Mouse (Mus musculus) neural tube, embryonic 13.5 days (tissue): ENCODE results near the gene Rnf215. TPM values are rescaled to one million over a fixed set of nuclear protein-coding genes. Genes with fewer than 3 reads are reported as not detected.
A peak's percentile ranks its signal among the peaks of the same experiment; 100 is the strongest.

Experiments
- ATAC-seq: fragments of 200-750 bp; cut with Nextera tagmentation; 2 replicates; pipeline ENCODE4 v1.8.0; 2017; ENCODE audit warnings: low read depth, mild to moderate bottlenecking, moderate TSS enrichment, moderate library complexity
- H3K27ac ChIP-seq: fragments of 300-500 bp; sonication (generic); replicated peaks from 2 replicates; pipeline ENCODE4 v1.5.1; 2015; ENCODE audit warnings: moderate library complexity, mild to moderate bottlenecking, inconsistent platforms
- H3K27me3 ChIP-seq: fragments of 300-500 bp; sonication (generic); 2 replicates; pipeline ENCODE4 v1.6.1; 2015; ENCODE audit warnings: mild to moderate bottlenecking, inconsistent platforms
- H3K36me3 ChIP-seq: fragments of 300-500 bp; sonication (generic); 2 replicates; pipeline ENCODE4 v1.6.1; 2015; ENCODE audit warnings: mild to moderate bottlenecking, inconsistent platforms
- H3K4me1 ChIP-seq: fragments of 300-500 bp; sonication (generic); replicated peaks from 2 replicates; pipeline ENCODE4 v1.6.1; 2015; ENCODE audit warnings: inconsistent platforms
- H3K4me2 ChIP-seq: fragments of 300-500 bp; sonication (generic); 2 replicates; pipeline ENCODE4 v1.6.1; 2015; ENCODE audit warnings: inconsistent platforms, mild to moderate bottlenecking, moderate library complexity
- H3K4me3 ChIP-seq: fragments of 300-500 bp; sonication (generic); 2 replicates; pipeline ENCODE4 v1.5.1; 2015; ENCODE audit warnings: mild to moderate bottlenecking, inconsistent platforms
- H3K9ac ChIP-seq: fragments of 300-500 bp; sonication (generic); 2 replicates; pipeline ENCODE4 v1.6.1; 2015; ENCODE audit warnings: moderate library complexity, mild to moderate bottlenecking, inconsistent platforms
- H3K9me3 ChIP-seq: fragments of 300-500 bp; sonication (generic); 2 replicates; pipeline ENCODE4 v1.6.1; 2016; ENCODE audit warnings: inconsistent platforms
- WGBS: fragments of 180-500 bp; shearing (Covaris S2); methylation state at CpG from one replicate; pipeline ENCODE4 v1.1.7; 2015; 5-methylcytosine and 5-hydroxymethylcytosine counted together
- polyA plus RNA-seq: library from polyadenylated mRNA; unstranded; fragments of >200 nt; fragmentation: Nextera tagmentation; extraction: Ambion mirVana; gene quantifications from 2 replicates; pipeline ENCODE4 v1.2.1, GENCODE M21; 2015

Rnf215 gene
- 40.5 and 43.7 TPM in 2 replicates for polyA plus RNA-seq

DNA sequence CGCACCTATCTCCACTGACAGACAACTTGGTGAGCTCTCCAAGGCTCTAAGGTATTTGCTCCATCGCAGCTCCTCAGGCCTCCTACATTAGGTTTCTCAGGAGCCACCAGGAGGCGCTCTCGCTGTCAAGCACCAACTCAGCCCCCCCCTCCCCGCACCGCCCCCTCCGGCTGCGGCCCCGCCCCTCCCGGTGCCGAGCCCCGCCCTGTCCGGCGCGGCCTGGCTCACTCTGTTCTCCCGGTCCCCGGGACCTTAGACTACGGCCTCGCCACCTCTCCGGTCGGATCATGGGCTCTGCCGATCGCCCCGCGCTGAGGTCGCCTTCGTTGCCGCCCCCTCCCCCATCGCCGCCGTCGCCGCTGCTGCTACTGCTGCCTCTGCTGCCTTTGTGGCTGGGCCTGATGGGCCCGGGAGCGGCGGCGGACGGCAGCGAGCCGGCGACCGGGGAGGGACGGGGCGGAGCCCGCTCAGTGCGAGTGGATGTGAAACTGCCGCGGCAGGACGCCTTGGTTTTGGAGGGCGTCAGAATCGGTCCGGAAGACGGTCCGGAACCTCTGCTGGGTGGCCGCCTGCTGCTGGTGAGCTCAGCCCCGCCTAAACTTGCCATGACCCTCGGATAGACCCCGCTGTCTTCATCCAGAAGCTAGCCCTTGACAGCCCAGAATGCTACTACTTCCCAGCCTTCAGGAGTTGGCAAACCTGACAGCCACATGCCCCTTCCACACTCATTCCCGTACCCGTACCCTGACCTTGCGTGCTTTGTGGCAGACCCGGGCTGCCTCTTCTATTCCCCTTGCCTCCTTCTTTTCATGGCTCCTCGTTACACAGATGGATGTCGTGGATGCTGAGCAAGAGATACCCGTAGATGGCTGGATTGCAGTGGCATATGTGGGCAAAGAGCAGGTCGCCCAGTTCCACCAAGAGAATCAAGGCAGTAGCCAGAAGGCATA, at the start of gene Rnf215:
Gene Rnf215 (plus strand): TSS at position 217 of the 950 bp plus-strand sequence.
- Histone ChIP-seq H3K9ac (peak within 1 kb of the TSS; percentile 98), H3K9me3 (no peaks in the 10 kb centered on the region), H3K27ac (peak within 1 kb of the TSS; percentile 92), H3K36me3 (peaks cover 32% of the 10 kb centered on the region), H3K4me2 (peak within 1 kb of the TSS; percentile 86), H3K4me1 (peaks cover 37% of the 10 kb centered on the region), H3K4me3 (peak within 1 kb of the TSS; percentile 88), H3K27me3 (no peaks in the 10 kb centered on the region)
- ATAC-seq: peak; percentile 94
- 1% methylated on average over 61 of the region's 66 CpGs for WGBS

DNA sequence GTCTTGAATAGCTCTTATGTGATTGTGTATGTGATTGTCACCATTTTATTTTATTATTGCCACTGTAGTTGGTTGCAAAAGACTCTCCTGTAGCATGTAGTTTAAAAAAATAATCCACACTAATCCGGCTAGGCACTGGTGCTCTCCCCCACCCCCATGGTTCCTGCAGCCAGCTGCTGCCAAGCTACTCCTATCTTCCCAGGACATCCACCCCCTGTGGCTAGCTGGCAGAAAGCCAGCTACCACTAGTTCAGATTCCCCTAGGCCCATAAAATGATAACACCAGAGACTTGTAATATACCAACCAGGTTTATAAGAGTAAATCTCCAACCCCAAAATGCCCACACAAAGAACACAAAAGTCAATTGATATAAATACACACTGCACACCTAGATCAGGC, 48.8 kb upstream of the Rnf215 start:
- Histone ChIP-seq H3K4me1 (peaks cover 10% of the 10 kb centered on the region; the same call in 1 of the 2 replicates), H3K9ac (no peak overlapping the region), H3K27ac (no peak overlapping the region), H3K27me3 (no peaks in the 10 kb centered on the region), H3K36me3 (peaks cover 7% of the 10 kb centered on the region; the same call in 1 of the 2 replicates), H3K9me3 (0 out of 2 replicates have a peak, but pooled peaks cover 6% of the 10 kb centered on the region), H3K4me3 (no peak overlapping the region), H3K4me2 (no peak overlapping the region)
- ATAC-seq: no peak
- 43% methylated on average over 1 of the region's 1 CpGs for WGBS

DNA sequence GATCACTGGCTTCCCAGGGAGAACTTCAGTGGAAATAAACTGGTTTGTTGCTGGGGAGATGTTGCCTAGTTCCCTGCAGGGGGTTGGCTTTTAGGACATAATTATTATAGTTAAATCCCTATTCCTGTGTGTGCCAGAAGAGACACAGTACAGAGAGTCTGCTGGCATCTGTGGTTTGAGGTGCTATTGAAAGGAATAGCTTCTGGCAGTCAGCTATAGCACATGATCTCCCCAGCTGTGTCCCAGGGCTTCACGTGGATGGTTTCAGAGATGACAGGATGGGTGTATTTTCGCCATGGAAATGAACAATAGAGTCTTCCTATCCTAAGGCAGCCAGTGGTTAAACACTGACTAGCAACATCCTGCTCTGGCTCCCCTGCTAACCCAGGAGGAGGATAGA, 47.7 kb upstream of the Rnf215 start:
- no peak overlapping the region for H3K4me3 ChIP-seq
- H3K9ac ChIP-seq: no peak overlapping the region
- no peaks in the 10 kb centered on the region for H3K27me3 ChIP-seq
- no peak for ATAC-seq
- H3K4me1 ChIP-seq: peaks cover 10% of the 10 kb centered on the region; the same call in 1 of the 2 replicates
- 0 out of 2 replicates have a peak, but pooled peaks cover 6% of the 10 kb centered on the region for H3K9me3 ChIP-seq
- peaks cover 12% of the 10 kb centered on the region; the same call in 1 of the 2 replicates for H3K36me3 ChIP-seq
- 41% methylated on average over 2 of the region's 2 CpGs for WGBS
- peak overlapping the region; percentile 52 for H3K27ac ChIP-seq
- H3K4me2 ChIP-seq: no peak overlapping the region

DNA sequence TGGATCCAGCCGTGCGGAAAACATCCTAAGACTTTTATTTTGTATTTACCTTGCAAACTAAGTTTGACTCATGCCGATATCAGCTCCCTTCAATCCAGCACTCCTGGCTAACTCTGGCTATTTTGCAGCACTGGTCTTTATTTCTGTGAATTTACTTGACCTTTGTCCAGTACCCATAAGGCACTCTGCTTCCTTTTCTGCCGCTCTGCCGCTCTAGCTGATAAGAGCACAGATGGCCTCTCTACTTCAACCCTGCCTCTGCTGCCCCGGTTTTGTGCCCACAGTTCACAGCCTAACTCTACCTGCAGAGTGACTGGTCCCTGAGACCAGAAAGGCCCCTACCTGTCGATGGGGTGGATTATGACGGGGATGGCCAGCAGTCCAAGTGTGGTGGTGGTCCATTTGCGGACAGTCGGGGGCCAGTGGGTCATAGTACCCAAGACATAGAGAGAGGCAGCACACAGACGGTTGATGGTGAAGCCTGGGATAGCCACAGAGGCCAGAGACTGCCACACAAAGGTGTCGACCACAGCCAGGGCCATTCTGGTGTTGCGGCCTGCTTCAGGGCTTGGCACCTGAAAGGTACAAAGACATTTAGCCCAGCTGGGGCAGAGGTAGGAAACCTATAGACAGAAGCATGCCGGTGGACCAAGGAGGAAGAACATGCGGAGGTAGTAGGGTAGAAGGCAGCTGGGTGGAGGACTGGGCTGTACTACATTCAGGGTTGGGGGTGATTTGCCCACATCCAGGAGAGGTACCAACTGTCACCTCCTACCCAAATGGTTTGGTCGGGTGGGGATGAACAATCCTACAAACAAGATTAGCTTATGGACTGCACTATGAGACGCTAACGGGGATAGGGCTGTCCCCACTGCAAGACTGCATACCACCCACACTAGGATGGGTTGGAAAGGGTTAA, 41.3 kb upstream of the Rnf215 start:
- no peak overlapping the region for H3K27ac ChIP-seq
- 87% methylated on average over 18 of the region's 18 CpGs for WGBS
- no peak for ATAC-seq
- no peaks in the 10 kb centered on the region for H3K27me3 ChIP-seq
- H3K4me2 ChIP-seq: peak overlapping the region; percentile 89; the same call in 1 of the 2 replicates
- peaks cover 12% of the 10 kb centered on the region; the same call in 1 of the 2 replicates for H3K36me3 ChIP-seq
- 0 out of 2 replicates have a peak overlapping the region, but pooled peaks have one; percentile 3 for H3K9ac ChIP-seq
- H3K4me1 ChIP-seq: peaks cover 36% of the 10 kb centered on the region
- H3K4me3 ChIP-seq: no peak overlapping the region; the same call in 1 of the 2 replicates
- 0 out of 2 replicates have a peak, but pooled peaks cover 6% of the 10 kb centered on the region for H3K9me3 ChIP-seq

- H3K36me3 ChIP-seq: peaks cover 12% of the 10 kb centered on the region; the same call in 1 of the 2 replicates
- peak overlapping the region; percentile 64 for H3K9ac ChIP-seq
- 5% methylated on average over 24 of the region's 24 CpGs for WGBS
- H3K4me3 ChIP-seq: peak overlapping the region; percentile 52
- ATAC-seq: no peak
- peaks cover 36% of the 10 kb centered on the region for H3K4me1 ChIP-seq
- H3K27me3 ChIP-seq: no peaks in the 10 kb centered on the region
- peak overlapping the region; percentile 76 for H3K27ac ChIP-seq
- H3K4me2 ChIP-seq: peak overlapping the region; percentile 89
- 0 out of 2 replicates have a peak, but pooled peaks cover 6% of the 10 kb centered on the region for H3K9me3 ChIP-seq
Measured at GRCm38 (mm10) chr11:4094378-4095170, 40.4 kb upstream of the Rnf215 start.

- ATAC-seq: no peak
- Histone ChIP-seq H3K9me3 (0 out of 2 replicates have a peak, but pooled peaks cover 6% of the 10 kb centered on the region), H3K27me3 (no peaks in the 10 kb centered on the region), H3K9ac (peak within 1 kb of the TSS; percentile 64), H3K4me3 (peak within 1 kb of the TSS; percentile 52), H3K4me1 (peaks cover 36% of the 10 kb centered on the region), H3K4me2 (peak within 1 kb of the TSS; percentile 89), H3K27ac (peak within 1 kb of the TSS; percentile 82), H3K36me3 (peaks cover 12% of the 10 kb centered on the region; the same call in 1 of the 2 replicates)
- WGBS: 8% methylated on average over 34 of the region's 34 CpGs
Measured at GRCm38 (mm10) chr11:4095171-4096053, 39.6 kb upstream of the Rnf215 start, which contains the start of gene Mtfp1. Mtfp1 (minus strand) TSS chr11:4095445.

DNA sequence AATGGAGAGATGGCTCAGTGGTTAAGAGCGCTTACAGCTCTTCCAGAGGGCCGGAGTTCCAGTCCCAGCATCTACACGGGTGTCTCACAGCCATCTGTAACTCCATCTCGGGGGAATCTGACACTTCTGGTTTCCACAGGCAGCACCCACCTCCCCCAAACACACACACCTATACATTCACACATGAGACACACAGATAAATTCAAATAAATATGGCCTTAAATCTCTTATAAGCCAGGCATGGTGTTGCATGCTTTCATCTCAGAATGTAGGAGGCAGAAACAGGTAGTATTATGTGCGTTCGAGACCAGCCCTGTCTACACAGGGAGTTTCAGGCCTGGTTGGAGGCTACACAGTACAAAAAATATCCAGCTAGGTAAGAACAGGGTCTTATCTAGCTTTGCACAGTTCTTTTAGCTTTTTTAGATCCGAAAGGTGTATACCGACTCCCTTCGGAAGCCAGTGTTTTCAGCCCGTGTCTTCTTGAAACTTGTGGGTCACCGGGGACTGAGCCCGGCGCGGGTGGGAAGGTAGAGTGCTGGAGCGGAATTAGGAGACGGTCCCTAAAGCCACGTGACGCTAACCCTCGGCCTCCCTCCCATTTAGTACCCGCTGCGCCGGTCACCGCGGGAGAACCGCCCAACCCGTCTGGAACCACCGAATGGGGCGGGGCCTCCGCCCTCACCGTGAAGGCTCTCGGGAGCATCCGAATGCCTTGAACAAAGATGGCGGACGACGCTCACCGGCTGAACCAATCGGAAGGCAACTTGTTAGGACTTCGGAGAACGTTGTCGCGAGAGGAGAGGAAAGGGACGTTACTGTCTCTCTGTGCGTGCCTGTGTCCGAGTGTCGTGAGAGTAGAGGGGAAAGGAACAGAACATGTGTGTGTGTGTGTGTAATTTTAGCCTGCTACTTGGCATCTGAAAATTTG, 38.7 kb upstream of the Rnf215 start:
- Histone ChIP-seq H3K4me2 (peak overlapping the region; percentile 89), H3K27me3 (no peaks in the 10 kb centered on the region), H3K9ac (peak overlapping the region; percentile 90), H3K9me3 (no peaks in the 10 kb centered on the region), H3K27ac (peak overlapping the region; percentile 92), H3K4me3 (peak overlapping the region; percentile 52), H3K36me3 (peaks cover 4% of the 10 kb centered on the region; the same call in 1 of the 2 replicates), H3K4me1 (peaks cover 36% of the 10 kb centered on the region)
- 3% methylated on average over 45 of the region's 45 CpGs for WGBS
- peak; percentile 95 for ATAC-seq

- peak overlapping the region; percentile 90 for H3K9ac ChIP-seq
- no peaks in the 10 kb centered on the region for H3K36me3 ChIP-seq
- H3K4me2 ChIP-seq: peak overlapping the region; percentile 89
- peak; percentile 54 for ATAC-seq
- peak overlapping the region; percentile 92 for H3K27ac ChIP-seq
- H3K4me3 ChIP-seq: peak overlapping the region; percentile 52
- no peaks in the 10 kb centered on the region for H3K9me3 ChIP-seq
- WGBS: 28% methylated on average over 10 of the region's 10 CpGs
- H3K4me1 ChIP-seq: peaks cover 36% of the 10 kb centered on the region
- H3K27me3 ChIP-seq: no peaks in the 10 kb centered on the region
Measured at GRCm38 (mm10) chr11:4097091-4097621, 37.8 kb upstream of the Rnf215 start.

GRCm38 (mm10) chr11:4098120-4098519, 36.9 kb upstream of the Rnf215 start:
- Histone ChIP-seq H3K4me3 (no peak overlapping the region), H3K27ac (no peak overlapping the region), H3K4me2 (no peak overlapping the region), H3K36me3 (peaks cover 1% of the 10 kb centered on the region; the same call in 1 of the 2 replicates), H3K9me3 (no peaks in the 10 kb centered on the region), H3K27me3 (no peaks in the 10 kb centered on the region), H3K4me1 (peaks cover 36% of the 10 kb centered on the region), H3K9ac (no peak overlapping the region)
- no peak for ATAC-seq
- 70% methylated on average over 8 of the region's 8 CpGs for WGBS
